Mouse (Mus musculus): ENCODE results near the gene Arhgef5. TPM values are rescaled to one million over a fixed set of nuclear protein-coding genes. Genes with fewer than 3 reads are reported as not detected.

Arhgef5 gene
- total and polyA plus RNA-seq, 2 experiments from 2014 or later, result 1.3 to 3.3 TPM

DNA sequence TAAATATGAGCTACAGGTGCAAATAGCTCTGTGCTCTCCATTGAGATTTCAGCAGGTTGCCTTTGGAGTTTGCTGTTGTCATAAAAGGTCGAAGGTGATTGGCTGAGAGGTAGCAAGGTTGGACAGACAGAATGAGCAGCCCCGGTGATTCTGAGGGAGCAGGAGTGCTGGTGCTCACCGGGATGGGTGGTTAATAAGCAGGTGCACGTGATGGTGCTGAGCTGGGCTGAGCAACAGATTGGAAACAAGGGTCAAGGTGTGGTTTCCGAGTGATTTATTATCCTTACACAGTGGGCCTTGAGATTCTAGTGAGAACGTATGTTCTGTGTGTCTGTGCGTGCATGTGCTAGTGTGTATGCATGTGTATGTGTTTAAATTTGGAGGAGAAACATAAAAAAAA, 27.8 kb downstream of the Arhgef5 start:
- Histone ChIP-seq H3K4me1 (ENCODE audit: insufficient read depth) (no peaks in the 10 kb centered on the region), H3K9me3 (ENCODE audit: low read length) (no peaks in the 10 kb centered on the region), H3K36me3 (ENCODE audit: insufficient read depth) (no peaks in the 10 kb centered on the region), H3K27me3 (ENCODE audit: insufficient read depth, low read length) (no peaks in the 10 kb centered on the region), H3K4me2 (ENCODE audit: low read depth) (no peak overlapping the region), H3K9ac (no peak overlapping the region), H3K4me3 (ENCODE audit: low read depth, low read length) (no peak overlapping the region), H3K27ac (ENCODE audit: low read depth, low read length) (no peak overlapping the region)
- DNase-seq (no peak), ATAC-seq (no peak)
- no peak for TF ChIP-seq CTCF (IDR thresholded peaks at IDR 0.05; ENCODE audit: low read depth)
- WGBS, result 80% methylated on average over 7 of the region's 7 CpGs

DNA sequence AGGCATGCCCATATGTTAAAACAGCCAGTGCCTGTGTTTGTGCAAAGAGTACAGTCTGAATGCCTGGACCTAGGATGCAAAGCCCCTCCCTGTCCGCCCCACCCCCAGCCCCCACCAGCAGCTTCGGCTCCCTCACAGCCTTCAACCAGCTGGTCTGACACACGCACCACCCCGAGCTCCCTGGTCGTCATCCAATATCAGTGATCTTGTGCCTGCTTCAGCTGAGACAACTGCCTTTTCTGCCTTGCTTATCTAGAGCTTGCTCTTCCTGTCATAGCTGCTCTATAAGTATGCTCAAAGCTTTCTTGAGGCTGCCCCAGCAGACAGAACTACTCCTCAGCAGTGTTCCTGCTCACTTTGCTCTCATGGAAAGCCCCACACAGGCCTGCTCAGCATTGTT, 30.5 kb downstream of the Arhgef5 start:
- H3K27me3 ChIP-seq (ENCODE audit: insufficient read depth, low read length), result no peaks in the 10 kb centered on the region
- H3K27ac ChIP-seq (ENCODE audit: low read depth, low read length), result no peak overlapping the region
- H3K4me2 ChIP-seq (ENCODE audit: low read depth), result no peak overlapping the region
- 45% methylated on average over 5 of the region's 5 CpGs for WGBS
- DNase-seq, result no peak
- H3K36me3 ChIP-seq (ENCODE audit: insufficient read depth), result no peaks in the 10 kb centered on the region
- no peak overlapping the region for H3K4me3 ChIP-seq (ENCODE audit: low read depth, low read length)
- TF ChIP-seq CTCF (IDR thresholded peaks at IDR 0.05; ENCODE audit: low read depth), result no peak
- H3K9me3 ChIP-seq (ENCODE audit: low read length), result no peaks in the 10 kb centered on the region
- peak; percentile 58 for ATAC-seq
- 0 out of 2 replicates have a peak overlapping the region, but pooled peaks have one; percentile 10 for H3K9ac ChIP-seq
- no peaks in the 10 kb centered on the region for H3K4me1 ChIP-seq (ENCODE audit: insufficient read depth)

DNA sequence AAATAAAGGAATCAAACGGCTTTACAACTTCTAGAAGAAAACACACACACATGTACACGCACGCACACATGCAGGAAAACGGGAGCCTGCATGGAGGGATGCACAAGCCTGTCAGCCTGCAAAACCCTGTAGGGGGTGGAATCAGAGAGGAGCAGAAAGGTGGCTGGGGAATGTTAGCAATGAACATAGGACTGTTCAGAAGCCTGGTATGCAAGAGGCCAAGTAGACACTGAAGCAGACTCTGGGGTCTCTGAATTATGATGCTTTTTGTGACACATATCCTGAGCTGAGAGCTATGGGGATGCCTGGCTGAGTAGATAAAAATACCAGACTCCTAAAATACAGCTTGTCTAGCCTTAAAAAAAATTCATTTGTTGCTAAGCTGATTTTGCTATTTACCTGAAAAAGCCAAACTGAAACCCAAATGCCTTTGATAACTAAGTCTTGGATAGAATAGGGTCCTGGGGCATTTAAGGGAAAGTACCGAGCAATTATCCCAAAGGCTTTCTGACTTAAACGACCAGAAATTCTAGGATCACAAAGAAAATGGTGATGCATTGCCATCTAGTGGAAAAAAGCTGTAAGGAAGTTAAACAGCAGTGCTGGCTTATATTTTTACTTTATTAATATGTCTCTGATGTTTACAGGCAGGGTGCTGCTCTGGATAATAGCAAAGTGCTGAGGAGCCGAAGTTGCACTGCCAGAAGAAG, 31.6 kb downstream of the Arhgef5 start:
- peak; percentile 86 for DNase-seq
- H3K4me3 ChIP-seq (ENCODE audit: low read depth, low read length), result no peak overlapping the region

DNA sequence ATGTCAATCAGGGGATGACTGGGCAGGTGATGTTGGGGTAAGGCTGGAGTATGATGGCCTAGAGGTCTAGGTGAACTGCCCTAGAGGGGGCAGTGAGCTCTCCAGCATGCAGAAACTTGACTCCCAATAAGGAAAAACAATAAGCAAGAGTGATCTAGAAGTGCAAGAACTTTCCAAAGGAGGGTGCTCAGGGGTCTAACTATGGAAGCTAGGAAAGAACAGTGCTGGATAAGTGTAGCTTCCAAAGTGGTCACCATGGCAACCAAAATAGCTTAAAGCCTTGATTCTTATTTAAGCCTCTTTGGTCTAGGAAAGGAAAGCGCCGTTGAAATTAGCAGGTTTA, 32.1 kb downstream of the Arhgef5 start:
- Histone ChIP-seq H3K9me3 (ENCODE audit: low read length) (no peaks in the 10 kb centered on the region), H3K9ac (0 out of 2 replicates have a peak overlapping the region, but pooled peaks have one; percentile 11), H3K36me3 (ENCODE audit: insufficient read depth) (no peaks in the 10 kb centered on the region), H3K4me3 (ENCODE audit: low read depth, low read length) (no peak overlapping the region), H3K4me1 (ENCODE audit: insufficient read depth) (no peaks in the 10 kb centered on the region), H3K27me3 (ENCODE audit: insufficient read depth, low read length) (no peaks in the 10 kb centered on the region), H3K27ac (ENCODE audit: low read depth, low read length) (no peak overlapping the region), H3K4me2 (ENCODE audit: low read depth) (no peak overlapping the region)
- 10% methylated on average over 2 of the region's 2 CpGs for WGBS
- 0 out of 2 replicates have a peak, but pooled peaks have one; percentile 0 for TF ChIP-seq CTCF (IDR thresholded peaks at IDR 0.05; ENCODE audit: low read depth)
- ATAC-seq (peak; percentile 80), DNase-seq (peak; percentile 68)

More for the DNA sequence above, 31.6 kb downstream of the Arhgef5 start:
- no peaks in the 10 kb centered on the region for H3K36me3 ChIP-seq (ENCODE audit: insufficient read depth)
- peak; percentile 80 for TF ChIP-seq CTCF (IDR thresholded peaks at IDR 0.05; ENCODE audit: low read depth)
- no peaks in the 10 kb centered on the region for H3K9me3 ChIP-seq (ENCODE audit: low read length)
- no peaks in the 10 kb centered on the region for H3K4me1 ChIP-seq (ENCODE audit: insufficient read depth)
- 37% methylated on average over 7 of the region's 7 CpGs for WGBS
- ATAC-seq, result peak; percentile 78
- no peak overlapping the region for H3K4me2 ChIP-seq (ENCODE audit: low read depth)
- no peaks in the 10 kb centered on the region for H3K27me3 ChIP-seq (ENCODE audit: insufficient read depth, low read length)
- no peak overlapping the region for H3K27ac ChIP-seq (ENCODE audit: low read depth, low read length)
- H3K9ac ChIP-seq, result no peak overlapping the region

DNA sequence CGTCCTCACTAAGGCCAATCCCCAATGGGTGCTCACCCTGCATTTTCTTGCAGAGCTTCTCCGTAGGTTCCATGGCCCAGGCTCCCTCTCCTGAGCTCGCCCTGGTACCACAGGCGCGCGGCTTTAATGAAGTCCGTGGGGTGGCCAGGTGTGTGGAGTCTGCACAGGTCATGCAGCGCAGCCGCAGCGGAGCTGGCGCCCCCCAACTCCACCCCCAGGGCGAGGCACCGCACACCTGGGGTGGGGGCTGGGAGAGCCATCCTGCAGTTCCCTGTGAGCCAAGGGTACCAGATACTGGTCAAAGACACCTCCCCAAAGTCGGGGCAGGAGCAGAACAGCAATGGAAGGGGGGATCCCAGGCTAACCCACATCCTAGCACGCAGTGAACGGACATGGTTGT, 44.1 kb downstream of the Arhgef5 start, which contains the start of gene Nobox:
Gene Nobox (minus strand): TSS at position 101 of the 400 bp plus-strand sequence.
- no peak for TF ChIP-seq CTCF (IDR thresholded peaks at IDR 0.05; ENCODE audit: low read depth)
- H3K9me3 ChIP-seq (ENCODE audit: low read length), result no peaks in the 10 kb centered on the region
- H3K4me1 ChIP-seq (ENCODE audit: insufficient read depth), result no peaks in the 10 kb centered on the region
- no peaks in the 10 kb centered on the region for H3K27me3 ChIP-seq (ENCODE audit: insufficient read depth, low read length)
- no peaks in the 10 kb centered on the region for H3K36me3 ChIP-seq (ENCODE audit: insufficient read depth)
- H3K4me2 ChIP-seq (ENCODE audit: low read depth), result no peak within 1 kb of the TSS
- 72% methylated on average over 16 of the region's 16 CpGs for WGBS
- no peak within 1 kb of the TSS for H3K4me3 ChIP-seq (ENCODE audit: low read depth, low read length)
- no peak for ATAC-seq
- no peak for DNase-seq
- H3K9ac ChIP-seq, result no peak within 1 kb of the TSS
- H3K27ac ChIP-seq (ENCODE audit: low read depth, low read length), result no peak within 1 kb of the TSS

DNA sequence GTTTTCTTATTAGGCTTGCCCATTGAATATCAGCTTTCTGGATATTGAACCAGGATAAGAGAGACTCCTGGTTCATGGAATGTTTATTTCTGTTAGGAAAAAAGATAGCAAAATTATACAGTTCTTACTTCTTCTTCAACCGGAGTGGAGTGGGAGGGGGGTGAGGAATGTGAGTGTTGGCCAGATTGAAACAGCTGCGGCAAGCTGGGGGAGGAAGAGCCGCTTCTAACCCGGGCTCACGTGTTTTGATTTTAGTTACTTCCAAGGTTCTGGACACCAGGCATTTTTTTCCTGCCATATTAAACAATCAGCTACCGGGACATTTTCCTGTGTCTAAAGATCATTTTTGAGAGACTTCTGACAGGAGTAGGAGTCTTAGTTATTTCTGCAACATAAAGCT, 44.7 kb downstream of the Arhgef5 start:
- Histone ChIP-seq H3K27me3 (ENCODE audit: insufficient read depth, low read length) (no peaks in the 10 kb centered on the region), H3K36me3 (ENCODE audit: insufficient read depth) (no peaks in the 10 kb centered on the region), H3K27ac (ENCODE audit: low read depth, low read length) (no peak overlapping the region), H3K4me2 (ENCODE audit: low read depth) (no peak overlapping the region), H3K9ac (no peak overlapping the region), H3K4me3 (ENCODE audit: low read depth, low read length) (no peak overlapping the region), H3K9me3 (ENCODE audit: low read length) (no peaks in the 10 kb centered on the region), H3K4me1 (ENCODE audit: insufficient read depth) (no peaks in the 10 kb centered on the region)
- ATAC-seq, result no peak
- 89% methylated on average over 6 of the region's 6 CpGs for WGBS
- DNase-seq, result no peak
- TF ChIP-seq CTCF (IDR thresholded peaks at IDR 0.05; ENCODE audit: low read depth), result no peak

DNA sequence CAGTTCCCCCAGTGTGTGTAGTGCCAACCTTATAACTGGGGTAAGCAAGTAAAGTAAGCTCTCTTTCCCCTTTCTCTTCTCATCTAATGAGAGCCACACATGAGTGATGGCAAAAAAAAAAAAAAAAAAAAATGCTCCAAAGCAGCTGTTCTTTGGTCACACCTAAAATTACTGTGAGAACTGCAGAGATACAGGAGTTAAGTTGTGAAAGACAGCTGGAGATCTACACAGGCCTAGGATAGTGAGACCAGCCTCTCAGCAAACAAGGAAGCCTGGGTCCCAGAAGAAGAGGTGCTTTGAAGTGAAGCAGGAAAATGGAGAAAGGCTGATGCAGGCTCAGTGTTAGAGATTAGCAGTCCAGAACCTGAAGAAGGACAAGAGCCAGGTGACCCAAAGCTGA, 47.2 kb downstream of the Arhgef5 start:
- H3K9ac ChIP-seq, result no peak overlapping the region
- H3K4me1 ChIP-seq (ENCODE audit: insufficient read depth), result no peaks in the 10 kb centered on the region
- H3K4me3 ChIP-seq (ENCODE audit: low read depth, low read length), result no peak overlapping the region
- H3K27ac ChIP-seq (ENCODE audit: low read depth, low read length), result no peak overlapping the region
- no peak for TF ChIP-seq CTCF (IDR thresholded peaks at IDR 0.05; ENCODE audit: low read depth)
- no peak for DNase-seq
- H3K27me3 ChIP-seq (ENCODE audit: insufficient read depth, low read length), result no peaks in the 10 kb centered on the region
- no peaks in the 10 kb centered on the region for H3K9me3 ChIP-seq (ENCODE audit: low read length)
- no peaks in the 10 kb centered on the region for H3K36me3 ChIP-seq (ENCODE audit: insufficient read depth)
- H3K4me2 ChIP-seq (ENCODE audit: low read depth), result no peak overlapping the region
- ATAC-seq, result no peak

Data from forebrain, postnatal 0 days (tissue).